Mouse (Mus musculus) gastrocnemius, postnatal 14 days (tissue): Measurements from ENCODE around the gene Ctsw. TPM values are rescaled to one million over a fixed set of nuclear protein-coding genes. Genes with fewer than 3 reads are reported as not detected.
"Not testable (repeated sequence)": the region's sequence is repeated elsewhere in the genome, so short reads cannot be mapped to it uniquely, and the experiment has no call there.

Experiments used
- DNase-seq: peaks from one replicate; pipeline ENCODE4 v3.0.0; 2021; ENCODE audit warnings: mixed read lengths
- intact Hi-C: fragments of 180-260 bp; cut with DNase I; formaldehyde crosslinking; loops from one replicate; pipeline ENCODE4 v1.15.1; 2025; ENCODE audit warnings: low total_unique reads
- total RNA-seq, 2 experiments: library from RNA; stranded (reverse); gene quantifications; 2 replicates each; pipeline ENCODE4 v1.2.3; 2021

Ctsw gene
- total RNA-seq, 2 experiments from 2014 or later, result not detected

DNA sequence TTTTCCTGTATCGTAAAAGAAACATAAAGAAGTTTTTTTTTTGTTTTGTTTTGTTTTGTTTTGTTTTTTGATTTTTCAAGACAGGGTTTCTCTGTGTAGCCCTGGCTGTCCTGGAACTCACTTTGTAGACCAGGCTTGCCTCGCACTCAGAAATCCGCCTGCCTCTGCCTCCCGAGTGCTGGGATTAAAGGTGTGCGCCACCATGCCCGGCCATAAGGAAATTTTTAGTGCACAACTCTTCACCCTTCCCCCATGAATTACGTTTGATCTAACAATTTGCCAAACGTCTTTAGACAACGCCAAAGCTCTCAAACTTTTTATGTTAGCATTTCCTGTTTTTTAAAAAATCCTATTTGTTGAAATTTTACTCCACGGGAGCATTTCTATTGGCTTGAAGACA, 21.4 kb upstream of the Ctsw start:
- DNase-seq, result not testable (repeated sequence)

DNA sequence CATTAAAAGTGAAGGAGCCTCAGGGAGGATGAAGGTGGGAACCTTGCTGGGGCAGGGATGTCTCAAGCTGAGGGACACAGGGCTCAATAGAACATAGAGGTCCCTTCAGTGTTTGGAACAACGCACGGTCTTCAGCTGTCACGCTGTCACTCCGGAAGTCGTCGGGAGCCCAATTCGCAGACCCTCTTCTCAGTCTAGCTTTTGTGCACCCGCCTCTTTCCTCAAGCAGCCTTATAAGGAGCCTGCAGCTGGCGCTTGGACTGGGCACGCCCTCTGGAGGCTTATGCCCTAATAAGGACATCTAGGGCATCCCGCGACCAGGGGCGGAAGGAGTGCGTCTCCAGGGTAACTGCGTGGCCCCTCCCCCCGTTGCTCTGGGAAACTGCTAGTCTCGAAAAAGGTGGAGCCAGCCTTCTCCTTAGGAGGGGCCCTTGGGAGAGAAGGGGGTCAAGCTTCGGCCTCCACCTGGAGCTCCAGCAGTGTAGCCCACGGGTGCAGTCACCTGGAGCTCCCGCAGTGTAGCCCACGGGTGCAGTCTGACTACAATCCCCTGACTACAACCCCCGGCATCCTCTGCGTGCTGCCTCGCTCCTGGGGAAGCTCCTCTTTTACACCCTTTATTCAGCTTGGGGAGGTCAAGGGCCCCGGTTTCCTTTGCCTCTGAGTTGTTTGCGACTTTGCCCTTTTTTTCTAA, 20.7 kb upstream of the Ctsw start:
- intact Hi-C loops, result no loop called here
- peak; percentile 98 for DNase-seq

More for the DNA sequence above, 21.4 kb upstream of the Ctsw start:
- intact Hi-C loops, result not testable (repeated sequence)

DNA sequence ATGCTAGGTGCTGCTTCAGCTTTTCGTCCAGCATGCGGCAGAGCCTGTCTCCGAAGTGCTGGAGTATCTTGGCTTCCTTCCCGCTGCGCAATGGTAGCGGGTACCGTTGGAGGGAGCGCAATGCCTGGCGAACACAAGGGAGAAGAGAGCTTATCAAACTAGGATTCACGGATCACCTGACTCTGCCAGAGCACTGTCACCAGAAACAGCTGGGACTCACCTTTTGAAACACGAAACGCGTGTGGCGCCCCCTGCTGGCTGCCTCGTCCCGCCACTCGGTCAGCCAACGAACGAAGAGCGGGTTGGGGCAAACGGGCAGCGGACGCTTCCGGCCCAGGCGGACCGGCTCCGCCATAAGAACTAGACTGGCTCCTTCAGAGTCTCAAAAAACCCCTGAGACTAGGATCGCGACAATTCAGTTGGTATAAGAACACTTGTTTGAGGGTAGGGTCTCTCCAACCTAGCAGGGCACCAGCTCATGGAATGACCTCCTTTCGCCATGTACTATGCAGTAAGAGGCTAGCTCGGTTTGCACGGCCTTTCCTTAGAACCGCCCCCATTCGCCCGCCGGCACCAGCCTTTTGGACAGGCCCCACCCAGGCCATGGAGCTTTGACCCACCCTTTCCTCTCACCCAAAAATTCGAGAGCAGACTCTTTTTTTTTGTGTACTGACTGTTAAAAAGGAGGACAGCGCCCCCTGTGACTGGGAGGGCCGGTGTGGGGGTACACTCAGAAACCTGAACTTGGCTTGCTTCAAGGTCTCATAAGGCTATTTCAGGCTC, 19.7 kb upstream of the Ctsw start, which contains the start of gene Mus81:
Gene Mus81 (minus strand): TSS at position 635 of the 783 bp plus-strand sequence.
- DNase-seq, result peak; percentile 96
- intact Hi-C loops, result no loop called here

DNA sequence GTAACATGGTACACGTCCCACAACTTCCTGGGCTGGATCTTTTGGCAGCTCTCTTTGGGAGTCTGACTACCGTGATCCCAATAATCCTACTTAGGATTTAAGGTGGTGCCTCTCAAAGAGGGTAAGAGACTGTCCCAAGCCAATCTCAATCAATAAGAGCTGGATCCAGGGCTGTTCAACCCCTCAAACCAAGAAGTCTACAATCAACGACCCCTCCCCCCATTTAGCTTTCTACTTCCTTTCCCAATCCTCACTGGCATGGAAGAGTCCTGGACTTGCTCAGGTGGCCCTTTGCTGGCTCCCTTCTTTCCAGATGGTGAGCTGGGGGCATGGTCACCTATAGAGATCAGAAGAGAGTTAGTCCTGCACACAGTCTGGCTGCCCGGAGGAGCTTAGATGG, 18.5 kb upstream of the Ctsw start:
- intact Hi-C loops, result no loop called here
- DNase-seq, result no peak

DNA sequence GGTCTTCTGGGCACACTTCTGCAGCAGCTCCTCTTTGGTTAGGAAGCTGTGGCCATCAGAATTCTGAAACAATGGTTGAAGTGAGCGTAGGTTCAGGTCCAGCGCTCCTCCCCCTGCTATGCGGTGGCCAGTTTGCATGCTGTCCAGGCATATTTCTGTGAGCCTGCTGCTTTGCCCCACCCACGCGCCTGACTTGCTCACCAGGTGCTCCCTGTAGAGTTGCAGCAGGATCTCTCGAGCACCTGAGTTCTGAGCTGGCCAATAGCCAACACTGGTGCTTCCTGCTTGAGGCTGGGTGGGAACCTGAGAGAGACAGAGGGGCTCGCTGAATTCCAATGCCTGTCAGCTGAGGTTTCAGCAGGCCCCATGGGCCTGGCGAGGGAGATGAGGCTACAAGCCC, 18.0 kb upstream of the Ctsw start:
- no peak for DNase-seq
- intact Hi-C loops, result no loop called here

DNA sequence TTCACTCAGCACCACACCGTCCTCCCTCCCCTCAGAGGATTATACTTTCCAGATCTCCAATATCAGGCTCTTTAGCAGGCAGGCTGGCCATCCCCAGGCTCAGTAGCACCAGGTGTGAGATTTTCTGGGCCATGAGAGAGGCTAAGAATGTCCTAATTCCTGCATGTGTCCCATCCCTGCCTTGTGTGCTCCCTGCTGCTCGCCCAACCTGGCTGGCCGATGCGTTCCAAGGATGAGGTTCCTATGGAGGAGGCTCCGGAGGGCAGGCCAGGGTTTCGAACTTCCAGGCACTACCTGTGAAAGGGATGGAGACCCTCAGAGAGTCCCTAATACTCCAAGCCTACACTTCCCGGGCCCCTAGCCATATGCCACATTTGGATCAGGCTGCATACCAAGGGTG, 17.5 kb upstream of the Ctsw start:
- DNase-seq, result no peak
- intact Hi-C loops, result no loop called here

DNA sequence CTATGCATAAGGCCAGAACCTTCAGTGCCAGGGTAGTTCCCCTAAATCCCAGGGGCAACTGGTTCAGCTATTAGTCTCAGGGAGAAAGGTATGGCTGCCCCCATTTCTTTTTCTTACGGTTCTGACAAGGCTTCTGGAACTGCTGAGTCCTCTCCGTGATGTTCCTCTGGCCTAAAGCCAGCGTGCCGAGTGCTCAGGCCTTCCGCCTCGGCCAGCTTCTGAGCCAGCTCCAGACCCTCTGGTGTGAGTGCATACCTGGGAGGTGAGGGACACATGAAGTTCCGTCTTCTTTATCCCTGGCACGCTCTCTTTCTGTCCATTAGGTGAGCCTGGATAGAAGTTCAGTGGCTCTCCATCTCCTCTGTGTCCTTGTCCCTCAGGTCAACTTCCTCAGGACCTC, 17.1 kb upstream of the Ctsw start:
- no peak for DNase-seq
- intact Hi-C loops, result no loop called here

DNA sequence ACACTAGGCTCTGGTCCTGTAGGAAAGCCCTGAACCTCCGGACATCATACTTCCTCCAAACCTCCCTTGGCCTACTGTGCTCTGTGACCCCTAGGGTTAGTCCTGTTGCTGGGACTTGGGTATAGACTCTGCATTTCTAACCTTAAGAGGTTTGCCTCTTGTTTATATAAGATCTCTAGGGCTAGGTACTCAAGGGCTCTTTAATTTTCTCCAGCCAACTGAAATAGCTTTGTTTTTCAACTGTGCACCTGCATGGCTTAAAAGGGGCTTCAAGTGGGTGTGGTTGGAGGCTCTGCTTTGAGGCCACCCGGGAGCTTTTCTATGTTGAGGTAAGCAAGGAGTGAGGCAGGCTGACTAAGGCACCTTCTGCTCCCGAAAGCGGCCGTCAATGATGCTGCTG, 16.2 kb upstream of the Ctsw start:
- intact Hi-C loops, result no loop called here
- DNase-seq, result no peak

DNA sequence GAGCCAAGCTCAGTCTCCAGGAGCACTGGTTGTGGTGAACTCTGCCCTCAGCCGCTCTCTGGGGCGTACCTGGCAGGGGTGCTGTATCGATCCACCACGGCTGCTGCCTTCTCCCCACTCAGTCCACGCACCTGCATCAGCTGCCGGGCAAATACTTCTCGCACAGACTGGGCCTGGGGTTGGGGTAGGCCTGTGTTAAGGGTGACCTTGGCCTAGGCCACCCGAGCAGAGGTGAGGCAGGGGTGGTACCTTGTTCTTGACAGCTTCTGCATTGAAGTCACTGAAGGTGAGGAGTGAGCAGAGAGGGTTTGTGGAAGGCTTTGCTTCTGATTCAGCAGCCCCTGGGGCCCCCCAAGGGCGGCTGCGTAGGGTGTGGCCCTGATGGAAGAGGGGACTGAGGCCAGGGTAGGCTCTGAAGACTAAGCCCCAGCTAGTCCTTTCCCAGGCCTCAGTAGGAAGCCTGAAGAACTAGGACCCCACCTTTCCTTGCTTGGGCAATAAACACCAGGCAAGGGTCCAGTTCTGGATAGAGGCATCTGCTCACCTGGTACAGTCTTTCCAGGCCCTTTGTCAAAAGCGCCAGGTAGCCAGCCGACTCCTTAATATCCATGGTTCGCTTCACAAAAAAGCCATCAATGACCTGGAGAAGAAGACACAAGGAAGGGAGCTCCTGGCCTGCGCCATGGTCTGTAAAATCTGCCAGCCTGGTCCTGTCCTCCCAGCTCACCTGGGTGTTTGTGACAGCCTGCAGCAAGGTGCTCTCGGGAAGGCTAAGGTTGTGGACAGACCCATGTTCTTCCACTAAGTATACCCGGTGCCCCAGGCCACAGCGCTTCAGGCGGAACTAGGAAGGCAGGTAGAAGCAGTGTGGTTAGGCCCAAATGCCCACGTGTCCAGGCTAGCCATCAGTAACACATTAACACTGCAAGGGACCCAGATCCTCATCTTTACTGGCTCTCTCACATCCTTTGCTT, 15.4 kb upstream of the Ctsw start:
- DNase-seq, result no peak
- intact Hi-C loops, result no loop called here

DNA sequence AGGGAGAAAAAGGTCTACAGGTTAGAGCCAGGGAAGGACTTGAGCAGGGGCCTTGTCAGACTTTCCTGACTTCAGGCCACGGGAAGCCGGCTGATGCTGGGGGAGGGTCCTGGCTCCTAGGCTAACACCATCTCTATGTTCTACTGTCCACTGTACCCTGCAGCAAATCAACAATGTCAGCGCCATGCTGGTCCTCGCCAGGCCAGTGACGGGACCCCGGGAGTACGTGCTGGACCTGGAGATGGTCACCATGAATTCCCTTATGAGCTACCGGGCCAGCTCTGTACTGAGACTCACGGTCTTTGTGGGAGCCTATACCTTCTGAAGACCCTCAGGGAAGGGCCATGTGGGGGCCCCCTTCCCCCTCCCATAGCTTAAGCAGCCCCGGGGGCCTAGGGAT, 13.1 kb upstream of the Ctsw start:
- intact Hi-C loops, result no loop called here
- DNase-seq, result no peak

DNA sequence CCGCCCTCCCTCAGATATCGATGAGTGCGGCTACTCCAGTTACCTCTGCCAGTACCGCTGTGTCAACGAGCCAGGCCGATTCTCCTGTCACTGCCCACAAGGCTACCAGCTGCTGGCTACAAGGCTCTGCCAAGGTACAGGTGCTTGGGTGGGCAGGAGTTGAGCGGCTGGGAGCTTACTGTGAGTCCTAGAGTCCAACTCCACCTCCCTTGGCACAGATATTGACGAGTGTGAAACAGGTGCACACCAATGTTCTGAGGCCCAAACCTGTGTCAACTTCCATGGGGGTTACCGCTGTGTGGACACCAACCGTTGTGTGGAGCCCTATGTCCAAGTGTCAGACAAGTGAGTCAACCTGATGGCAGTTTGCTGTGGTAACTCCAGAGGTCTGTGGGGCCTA, 11.7 kb upstream of the Ctsw start:
- DNase-seq, result no peak
- intact Hi-C loops, result no loop called here

DNA sequence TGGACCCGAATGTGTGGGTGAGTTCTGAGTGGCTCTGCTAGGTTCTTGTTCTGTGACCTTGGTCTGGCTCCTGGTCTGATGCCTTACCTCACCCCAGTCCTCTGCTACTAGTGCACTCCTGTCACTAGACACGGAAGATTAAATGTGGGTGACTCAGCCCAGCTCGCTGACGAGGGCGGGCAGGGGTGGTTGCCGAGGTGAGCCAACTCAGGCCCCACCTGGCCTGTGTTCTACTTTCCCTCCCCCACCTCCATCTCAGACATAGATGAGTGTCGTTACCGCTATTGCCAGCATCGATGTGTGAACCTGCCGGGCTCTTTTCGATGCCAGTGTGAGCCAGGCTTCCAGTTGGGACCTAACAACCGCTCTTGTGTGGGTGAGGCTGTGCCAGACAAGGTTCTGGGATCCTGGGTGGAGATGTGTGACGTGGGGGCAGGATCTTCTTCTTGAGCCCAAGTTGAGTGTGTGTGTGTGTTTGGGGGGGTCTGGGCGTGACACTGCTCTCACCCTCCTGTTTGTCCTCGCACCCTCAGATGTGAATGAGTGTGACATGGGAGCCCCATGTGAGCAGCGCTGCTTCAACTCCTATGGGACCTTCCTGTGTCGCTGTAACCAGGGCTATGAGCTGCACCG, 9.5 kb upstream of the Ctsw start:
- no peak for DNase-seq
- intact Hi-C loops, result no loop called here

DNA sequence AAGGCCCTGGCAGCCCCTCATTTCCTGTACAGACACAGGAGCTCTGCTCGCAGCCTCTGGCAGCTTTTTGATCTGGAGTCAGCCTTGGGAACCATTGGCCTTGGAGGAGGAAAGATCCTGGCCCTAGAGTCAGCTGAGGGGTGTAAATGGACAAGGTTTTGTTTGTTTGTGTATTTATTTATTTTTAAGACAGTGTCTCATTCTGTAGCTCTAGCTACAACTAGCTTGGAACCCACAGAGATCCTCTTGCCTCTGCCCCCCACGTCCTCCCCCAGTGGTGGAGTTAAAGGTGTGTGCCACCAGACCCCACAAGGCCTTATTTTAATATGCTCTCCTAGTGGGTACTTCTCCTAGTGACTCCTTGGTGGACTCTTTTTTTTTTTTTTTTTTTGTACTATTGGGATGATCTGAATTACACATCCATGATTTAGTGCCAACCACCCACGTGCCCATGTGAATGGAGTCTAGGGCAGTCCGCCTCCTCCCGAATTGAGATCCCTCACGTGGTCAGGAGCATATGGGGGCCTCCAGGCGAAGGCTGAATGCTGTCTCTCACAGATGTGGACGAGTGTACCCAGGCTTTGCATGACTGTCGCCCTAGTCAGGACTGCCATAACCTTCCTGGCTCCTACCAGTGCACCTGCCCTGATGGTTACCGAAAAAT, 8.8 kb upstream of the Ctsw start:
- intact Hi-C loops, result no loop called here
- DNase-seq, result no peak

DNA sequence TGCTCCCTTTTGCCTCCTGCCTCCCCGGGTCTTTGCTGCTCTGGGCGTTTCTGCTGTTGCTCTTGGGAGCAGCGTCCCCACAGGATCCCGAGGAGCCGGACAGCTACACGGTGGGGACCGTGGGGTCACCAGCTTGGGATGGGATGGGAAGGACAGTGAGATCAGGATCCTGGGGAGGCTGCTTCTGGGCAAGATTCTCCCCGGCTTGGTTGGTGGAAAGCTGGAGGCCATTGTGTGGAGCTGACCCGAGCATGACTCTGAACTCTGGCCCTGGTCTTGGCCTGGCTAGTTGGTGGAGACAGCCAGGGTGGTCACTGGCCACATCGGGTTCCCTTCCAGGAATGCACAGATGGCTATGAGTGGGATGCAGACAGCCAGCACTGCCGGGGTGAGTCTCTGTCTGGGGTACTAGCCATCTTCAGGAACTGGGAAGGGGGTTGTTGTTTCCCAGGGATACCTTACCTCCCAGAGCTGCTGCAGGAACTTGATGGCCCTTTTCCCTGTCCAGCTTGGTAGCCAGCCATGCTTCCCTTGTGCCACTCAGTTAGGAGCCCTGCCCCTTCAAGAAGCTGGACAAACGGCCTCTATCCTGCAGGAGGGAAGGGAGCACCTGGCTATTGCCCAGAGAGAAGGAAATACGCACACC, 6.9 kb upstream of the Ctsw start:
- no peak for DNase-seq

DNA sequence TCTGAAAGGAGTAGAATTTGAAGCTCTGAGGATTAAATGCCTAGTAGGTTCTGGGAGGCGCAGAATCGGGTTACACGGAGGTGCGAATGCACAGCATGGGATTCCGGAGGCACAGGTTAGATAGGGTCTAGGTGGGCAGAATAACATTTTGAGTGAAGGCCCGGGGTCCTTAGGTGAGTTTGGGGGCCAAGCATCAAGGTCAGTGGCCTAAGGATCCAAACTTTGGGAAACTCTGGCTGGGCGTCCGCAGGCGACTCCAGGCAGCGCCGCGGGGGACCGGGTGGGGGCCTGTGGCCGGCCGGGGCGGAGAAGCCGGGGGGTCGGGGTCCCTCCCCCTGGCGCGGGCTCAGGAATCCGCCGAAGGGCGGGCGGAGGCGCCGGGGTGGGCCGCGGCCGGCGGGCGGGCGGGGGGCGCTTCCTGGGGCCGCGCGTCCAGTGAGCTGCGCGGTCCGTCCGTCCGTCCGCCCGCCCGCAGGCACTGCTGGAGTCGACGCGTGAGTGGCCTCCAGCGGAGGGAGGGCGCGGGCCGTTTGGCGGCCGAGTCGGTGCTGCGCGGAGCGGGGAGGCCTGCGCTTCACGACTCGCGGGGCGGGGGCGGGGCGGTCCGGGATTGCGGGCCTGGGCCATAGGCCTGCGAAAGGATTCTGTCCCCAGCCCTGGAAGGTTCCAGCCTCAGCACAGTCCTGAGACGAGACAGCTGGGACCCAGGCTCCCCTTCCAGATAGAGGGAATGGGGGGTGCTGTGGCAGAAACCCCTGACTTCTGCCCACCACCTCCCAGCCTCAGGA, 6.2 kb upstream of the Ctsw start:
- intact Hi-C loops, result no loop called here
- peak; percentile 75 for DNase-seq

More for the DNA sequence above, 6.9 kb upstream of the Ctsw start:
- intact Hi-C loops, result no loop called here

DNA sequence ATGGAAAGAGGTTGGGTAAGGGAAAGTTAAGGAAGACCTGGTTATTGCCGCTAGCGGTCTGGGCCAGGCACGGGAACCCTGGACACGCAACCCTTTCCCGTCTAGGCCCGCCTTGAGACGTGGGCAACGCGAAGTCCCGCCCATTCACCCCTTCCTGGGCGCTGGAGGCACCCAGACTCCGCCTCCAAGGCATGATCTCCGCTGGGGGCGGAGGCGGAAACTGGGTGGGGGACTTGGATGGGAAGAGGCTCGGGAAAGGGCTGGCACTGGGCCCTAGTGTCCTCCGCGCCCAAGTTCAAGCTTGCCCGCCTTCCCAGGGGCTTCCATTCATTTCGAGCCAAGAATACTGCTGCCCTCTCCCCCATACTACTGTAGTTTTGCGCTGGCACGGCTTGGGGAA, 5.4 kb upstream of the Ctsw start, which contains the start of gene Efemp2:
Gene Efemp2 (plus strand): TSS at position 235 of the 400 bp plus-strand sequence.
- intact Hi-C loops, result no loop called here
- peak; percentile 85 for DNase-seq

DNA sequence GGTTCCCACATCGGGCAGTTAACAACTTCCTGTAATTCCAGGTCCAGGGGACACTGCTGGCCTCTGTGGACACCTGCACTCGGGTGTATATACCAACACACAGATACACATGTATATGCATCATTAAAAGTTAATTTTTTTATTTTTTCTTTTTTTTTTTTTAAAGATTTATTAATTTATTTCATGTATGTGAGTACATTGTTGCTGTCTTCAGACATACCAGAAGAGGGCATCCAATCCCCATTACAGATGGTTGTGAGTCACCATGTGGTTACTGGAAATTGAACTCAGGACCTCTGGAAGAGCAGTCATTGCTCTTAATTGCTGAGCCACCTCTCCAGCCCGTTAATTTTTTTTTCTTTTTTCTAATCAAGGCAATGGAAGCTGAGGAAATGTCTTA, 4.5 kb upstream of the Ctsw start:
- no peak for DNase-seq
- intact Hi-C loops, result no loop called here

DNA sequence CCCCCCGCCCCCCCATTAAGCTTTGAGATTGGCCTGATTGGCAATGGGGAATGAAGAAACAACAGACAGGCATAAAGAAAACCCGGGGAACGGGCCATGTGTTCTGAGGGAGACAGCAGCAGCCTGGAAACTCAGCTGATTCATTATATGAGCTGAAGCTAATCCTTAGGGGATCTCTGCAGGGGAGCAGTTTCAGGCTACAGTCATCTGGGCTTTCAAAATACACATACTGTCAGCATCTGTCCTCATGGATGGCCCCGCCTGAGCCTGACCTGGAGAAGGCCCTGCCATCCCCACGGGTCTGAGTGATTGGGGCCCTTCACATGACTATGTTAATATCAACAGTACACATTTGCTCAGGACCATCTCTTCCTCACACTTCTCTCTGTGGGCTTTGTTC, 3.5 kb upstream of the Ctsw start:
- intact Hi-C loops, result no loop called here
- DNase-seq, result no peak
